Mouse (Mus musculus) kidney, postnatal 4 days (tissue): ENCODE results near the gene Ubap1.
A peak's percentile ranks its signal among the peaks of the same experiment; 100 is the strongest.

Source experiments
- DNase-seq, 2 experiments: peaks; one replicate each; pipeline ENCODE4 v3.0.0; 2021; ENCODE audit warnings: mixed read lengths in 2 of 2

Gene Ubap1

GRCm38 (mm10) chr4:41348584-41349198, at the start of gene Ubap1:
Gene Ubap1 (plus strand): TSS chr4:41348996.
- DNase-seq: peak; percentile 96 to 97

DNA sequence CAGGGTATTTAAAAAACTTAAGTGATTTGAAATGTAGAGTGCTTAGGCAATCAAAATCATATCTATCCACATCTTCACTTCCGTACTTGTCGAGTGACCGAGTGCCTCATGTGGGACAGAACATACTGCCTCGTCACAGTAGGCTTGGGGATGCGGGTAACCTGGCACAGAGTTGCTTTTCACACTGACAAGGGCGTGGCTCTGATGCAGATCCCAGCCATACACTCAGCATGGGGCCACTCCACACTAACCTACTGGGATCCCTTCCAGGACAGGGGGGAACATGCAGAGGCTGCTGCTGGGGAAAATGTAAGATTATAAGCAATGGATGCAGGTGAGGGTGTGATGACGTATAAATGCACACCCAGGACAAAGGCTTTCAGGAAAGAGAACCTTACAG, 45.1 kb upstream of the Ubap1 start:
- DNase-seq: no peak

DNA sequence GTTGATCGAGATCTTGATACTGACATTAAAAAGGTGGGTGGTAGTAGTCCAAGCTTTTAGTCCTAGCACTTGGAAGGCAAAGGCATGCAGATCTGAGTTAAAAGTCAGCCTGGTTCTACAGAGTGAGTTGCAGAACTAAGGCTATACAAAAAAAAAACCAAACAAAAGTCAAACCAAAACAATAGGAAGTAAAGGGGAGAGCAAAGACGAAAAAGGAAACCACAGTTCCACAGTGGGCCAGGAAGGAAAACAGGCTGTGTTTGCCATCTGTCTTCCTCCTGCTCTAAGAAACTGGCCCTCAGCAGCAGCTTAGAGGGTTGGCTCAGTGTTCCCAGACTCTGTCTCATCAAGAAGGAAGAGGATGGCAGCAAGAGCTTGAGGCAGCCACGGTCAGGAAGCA, 44.5 kb upstream of the Ubap1 start:
- DNase-seq: no peak

DNA sequence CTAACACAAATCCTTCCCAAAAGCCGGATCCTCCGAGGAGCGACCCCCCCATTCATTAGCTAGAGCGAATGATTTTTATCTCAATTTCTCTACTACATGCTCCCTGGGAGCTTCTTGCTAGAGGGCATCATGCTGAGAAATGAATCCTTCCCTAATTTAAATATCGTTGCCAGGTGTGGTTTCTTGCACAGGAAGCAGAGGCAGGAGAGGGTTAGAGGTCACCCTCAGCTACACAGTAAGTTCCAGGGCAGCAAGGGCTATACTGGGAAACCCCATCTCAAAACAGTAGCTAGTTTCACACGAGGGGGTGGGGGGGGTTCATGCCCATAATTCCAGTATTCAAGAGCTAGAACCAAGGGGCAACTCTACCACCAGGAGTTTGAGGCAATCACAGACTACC, 41.4 kb upstream of the Ubap1 start:
- DNase-seq: no peak

GRCm38 (mm10) chr4:41310567-41311563, 37.9 kb upstream of the Ubap1 start:
- DNase-seq: no peak

DNA sequence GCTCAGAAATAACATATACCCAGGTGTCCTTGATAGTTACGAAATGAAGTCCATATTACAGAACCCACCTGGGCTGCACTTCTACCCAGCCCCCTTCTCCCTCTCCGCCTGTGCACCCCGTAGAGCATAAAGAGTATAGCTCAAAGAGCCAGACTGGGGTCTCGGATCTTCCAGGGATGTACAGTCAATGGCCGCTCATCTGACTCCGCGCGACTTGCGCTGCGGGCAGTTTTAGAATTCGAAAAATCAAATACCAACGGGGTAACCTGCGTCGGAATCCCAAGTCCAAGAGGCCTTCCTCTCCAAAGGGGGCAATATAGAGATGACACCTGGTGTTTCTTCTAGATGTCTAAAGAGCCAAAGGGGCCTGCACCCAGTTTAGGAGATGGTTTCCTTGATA, 35.1 kb upstream of the Ubap1 start:
- DNase-seq: peak; percentile 14 to 31

DNA sequence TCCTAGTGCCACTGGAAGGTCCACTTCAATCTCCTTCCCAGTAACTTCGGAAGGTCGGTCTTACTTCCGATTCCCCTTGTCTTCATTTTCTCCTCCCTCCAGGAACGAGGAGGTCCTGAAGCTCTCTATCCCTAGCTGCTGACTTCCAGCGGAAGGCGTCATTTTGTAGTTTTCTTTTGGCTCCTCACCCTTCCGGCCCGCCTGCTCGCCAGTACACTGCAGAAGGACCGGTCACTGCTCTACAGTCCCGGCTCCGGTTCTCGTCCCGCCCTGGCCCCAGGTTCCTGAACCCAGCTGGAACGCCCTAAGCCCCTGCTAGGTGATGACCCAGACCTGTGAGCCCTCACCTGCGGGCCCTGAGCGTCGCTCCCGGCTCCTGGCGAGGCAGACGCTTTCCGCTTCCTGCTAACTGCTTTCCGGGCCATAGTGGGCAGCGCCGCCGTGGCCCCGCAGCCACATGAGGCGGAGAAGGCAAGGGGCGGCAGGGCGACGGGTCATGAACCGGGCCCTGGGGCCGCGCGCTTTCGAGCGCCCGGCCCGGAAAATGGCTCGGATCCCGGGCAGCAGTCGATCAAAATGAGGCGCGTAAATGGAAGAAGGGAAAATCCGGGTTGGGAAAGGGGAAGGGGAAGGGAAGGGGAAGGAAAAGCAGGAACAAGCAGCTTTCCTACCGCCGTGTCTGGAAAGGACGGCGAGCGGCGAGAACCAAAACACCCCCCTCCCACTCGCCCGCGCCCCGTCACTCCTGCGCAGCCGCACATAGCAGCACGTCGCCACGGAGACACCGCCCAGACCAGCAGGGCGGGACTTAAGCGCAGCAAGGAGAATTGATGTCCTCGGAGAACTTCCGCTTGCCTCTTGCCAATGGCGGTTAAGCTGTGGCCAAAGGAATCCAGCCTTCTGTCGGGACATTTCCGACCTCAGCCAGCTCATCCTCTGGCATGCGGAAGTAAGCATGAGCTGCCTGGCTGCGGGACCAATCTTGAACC, 34.4 kb upstream of the Ubap1 start, which contains the start of gene Dcaf12:
TSS of gene Dcaf12 (minus strand) at position 749 of the 989 bp plus-strand sequence.
- DNase-seq: peak; percentile 97 to 98

DNA sequence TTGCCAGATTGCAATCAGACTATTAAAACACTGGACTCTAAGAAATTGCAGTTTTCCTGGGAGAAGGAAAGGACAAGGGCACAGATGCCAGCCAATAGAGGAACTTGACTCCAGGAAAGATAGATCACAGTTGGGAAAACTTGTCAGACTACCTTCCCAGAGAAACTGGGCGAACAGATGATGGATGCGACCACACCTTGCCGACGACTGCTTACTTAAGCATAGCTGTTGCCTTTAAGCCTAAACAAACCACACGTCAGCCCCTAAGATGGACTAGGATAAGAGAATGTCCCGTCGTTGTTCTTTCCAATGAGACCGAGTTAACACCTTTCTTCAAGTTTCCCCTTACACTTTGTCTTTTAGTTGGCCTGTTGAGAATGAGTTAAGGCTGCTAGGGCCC, 33.6 kb upstream of the Ubap1 start:
- no peak for DNase-seq

DNA sequence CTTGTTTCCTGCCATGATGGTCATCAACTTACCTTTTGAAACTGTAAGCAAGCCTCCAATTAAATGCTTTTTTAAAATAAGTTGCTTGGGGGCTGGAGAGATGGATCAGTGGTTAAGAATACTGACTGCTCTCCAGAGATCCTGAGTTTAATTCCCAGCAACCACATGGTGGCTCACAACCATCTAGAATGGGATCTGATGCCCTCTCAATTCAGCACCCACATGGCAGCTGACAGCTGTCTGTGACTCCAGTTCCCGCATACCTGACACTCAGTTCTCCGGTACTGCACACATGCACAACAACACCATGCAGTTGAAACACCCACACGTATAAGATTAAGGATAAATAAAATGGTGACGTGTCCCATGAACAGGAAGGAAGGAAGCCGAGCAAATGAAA, 30.5 kb upstream of the Ubap1 start:
- DNase-seq: no peak

GRCm38 (mm10) chr4:41320971-41321370, 27.8 kb upstream of the Ubap1 start:
- DNase-seq: no peak

DNA sequence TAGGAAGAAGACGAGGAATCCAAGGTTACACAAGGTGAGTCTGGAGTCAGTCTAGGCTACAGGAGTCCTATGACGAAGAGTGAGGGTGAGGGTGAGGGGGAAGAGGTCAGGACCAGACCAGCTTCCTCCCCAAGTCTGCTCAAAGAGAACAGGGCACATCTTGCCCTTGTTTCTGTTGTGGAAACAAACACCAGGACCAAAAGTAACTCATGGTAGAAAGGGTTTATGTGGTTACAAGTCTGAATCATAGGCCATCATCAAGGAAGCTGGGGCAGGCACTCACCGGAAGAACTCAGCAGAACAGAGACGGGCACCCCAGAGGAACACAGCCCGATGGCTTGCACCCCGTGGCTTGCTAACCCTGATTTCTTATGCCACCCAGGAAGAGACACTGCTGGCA, 21.9 kb upstream of the Ubap1 start:
- no peak for DNase-seq

DNA sequence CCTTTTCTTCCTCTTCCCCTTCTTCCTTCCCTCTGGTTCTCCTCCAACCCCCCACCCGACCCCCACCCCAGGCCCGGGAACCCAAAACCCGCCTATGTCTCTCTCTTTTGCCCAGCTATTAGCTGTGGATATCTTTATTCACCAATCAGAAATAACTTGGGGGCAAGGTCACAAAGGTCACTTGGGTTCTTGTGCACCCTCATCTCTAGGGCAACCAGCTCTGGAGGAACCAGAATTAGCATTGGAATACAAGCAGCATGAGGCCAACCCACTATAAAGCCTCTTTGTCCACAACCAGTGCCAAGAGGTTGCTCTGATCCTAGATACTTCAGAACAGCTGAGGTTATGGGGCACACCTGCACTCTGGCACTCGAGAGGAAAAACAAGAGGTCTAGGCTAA, 19.3 kb upstream of the Ubap1 start:
- no peak for DNase-seq

DNA sequence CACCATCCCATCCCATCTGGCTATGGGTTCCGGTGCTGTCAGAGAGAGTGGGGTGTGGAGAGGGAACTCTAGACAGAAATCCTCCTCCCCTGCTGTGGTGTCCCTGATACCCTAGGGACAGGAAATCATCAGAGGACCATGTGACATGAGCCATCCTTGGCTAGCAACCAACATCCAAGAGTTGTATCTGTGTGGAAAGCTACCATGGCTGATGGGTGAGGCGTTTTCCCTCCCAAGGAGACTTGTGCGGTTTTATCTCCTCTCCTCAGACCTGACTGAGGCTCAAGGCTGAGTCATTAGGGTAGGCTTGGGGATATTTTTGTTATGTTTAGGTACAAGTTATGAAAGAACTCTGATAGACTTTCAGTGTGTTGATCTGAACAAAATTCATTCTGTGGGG, 17.7 kb upstream of the Ubap1 start:
- DNase-seq: no peak

- peak; percentile 19 to 37 for DNase-seq
Observed at GRCm38 (mm10) chr4:41331698-41332421, 16.9 kb upstream of the Ubap1 start.

- DNase-seq: no peak
Observed at GRCm38 (mm10) chr4:41336546-41336945, 12.2 kb upstream of the Ubap1 start.

DNA sequence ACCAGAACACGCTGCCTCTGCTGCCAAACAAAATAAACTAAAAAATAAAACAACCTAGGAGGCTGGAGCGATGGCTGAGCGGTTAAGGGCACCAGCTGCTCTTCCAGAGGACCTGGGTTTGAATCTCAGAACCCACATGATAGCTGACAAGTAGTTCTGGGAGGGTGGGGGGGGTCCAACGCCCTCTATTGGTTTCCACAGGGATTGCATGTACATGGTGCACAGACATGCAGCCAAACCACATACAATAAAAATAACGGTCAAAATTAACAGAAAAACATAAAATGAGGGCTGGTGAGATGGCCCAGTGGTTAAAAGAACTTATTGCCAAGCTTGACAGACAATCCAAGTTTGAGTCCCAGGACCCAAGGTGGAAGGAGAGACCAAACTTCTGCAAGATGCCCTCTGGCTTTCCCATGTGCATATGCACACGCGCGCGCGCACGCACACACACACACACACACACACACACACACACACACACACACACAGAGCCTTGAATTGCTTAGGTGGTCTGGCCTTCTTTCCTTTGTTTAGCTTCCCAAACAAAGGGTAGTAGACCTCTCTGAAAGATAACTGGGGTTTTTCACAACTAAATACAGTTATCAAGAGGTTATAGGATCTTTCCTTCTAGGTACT, 7.8 kb upstream of the Ubap1 start:
- DNase-seq: no peak

DNA sequence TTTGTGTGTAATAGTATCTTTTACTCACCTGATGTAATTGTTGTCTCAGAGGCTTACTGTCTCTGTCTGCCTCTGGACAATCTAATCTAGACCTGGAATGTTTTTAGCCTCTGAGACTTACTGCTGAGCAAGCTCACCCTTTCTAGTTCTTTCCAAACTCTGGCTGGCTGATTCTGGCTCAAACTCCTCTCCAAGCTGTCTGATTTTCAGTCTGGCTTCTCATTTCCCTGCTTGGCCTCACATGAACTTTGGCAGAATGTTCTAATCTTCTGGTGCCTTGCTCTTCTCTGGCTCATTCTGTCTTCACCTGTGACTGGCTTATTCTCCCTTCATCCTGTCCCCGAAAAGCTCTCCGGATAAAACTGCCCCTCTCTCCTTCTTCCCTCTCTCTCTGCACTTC, 2.8 kb upstream of the Ubap1 start:
- no peak for DNase-seq

GRCm38 (mm10) chr4:41347839-41348238, 957 bp upstream of the Ubap1 start:
- peak in 1 of 2 experiments; percentile 5 for DNase-seq

- DNase-seq: no peak
Observed at GRCm38 (mm10) chr4:41349199-41349591, 399 bp downstream of the Ubap1 start.

- no peak for DNase-seq
Observed at GRCm38 (mm10) chr4:41352758-41353157, 4.0 kb downstream of the Ubap1 start.

GRCm38 (mm10) chr4:41353265-41353664, 4.5 kb downstream of the Ubap1 start:
- no peak for DNase-seq

- no peak for DNase-seq
Observed at GRCm38 (mm10) chr4:41357154-41357553, 8.4 kb downstream of the Ubap1 start.
